Mouse (Mus musculus) stomach, postnatal 0 days (tissue): ENCODE measurements around the gene Cmtm1.

Experiments used
- CTCF ChIP-seq: IDR thresholded peaks from 2 replicates; pipeline ENCODE4 v1.5.1; 2016; ENCODE audit warnings: antibody characterized with exemption, low read depth, mild to moderate bottlenecking, moderate library complexity
- EP300 ChIP-seq: optimal IDR thresholded peaks from 2 replicates; pipeline ENCODE3; 2016; ENCODE audit warnings: antibody characterized with exemption

DNA sequence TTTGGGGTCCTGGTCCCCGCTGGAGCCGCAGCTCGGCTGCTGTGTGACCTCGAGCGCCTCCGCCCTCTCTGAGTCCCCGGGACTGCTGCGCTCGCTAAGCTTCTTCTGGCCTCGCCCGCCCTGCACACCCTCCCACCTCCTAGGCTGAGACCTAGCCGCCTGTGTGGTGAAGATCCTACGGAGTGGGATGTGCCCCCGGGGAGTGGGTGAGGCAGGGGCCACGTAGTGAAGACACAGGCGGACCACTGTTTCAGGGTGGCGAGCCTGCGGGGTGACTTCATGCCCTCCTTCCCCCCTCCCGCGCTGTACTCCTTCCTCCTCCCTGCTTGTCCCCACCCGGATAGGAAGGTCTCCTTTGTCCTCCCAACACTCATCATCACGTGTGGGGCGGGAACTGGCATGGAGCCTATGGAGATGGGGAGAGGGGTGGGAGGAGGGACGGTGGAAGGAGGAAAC lies 31.2 kb upstream of the Cmtm1 start:
- TF ChIP-seq CTCF (no peak), EP300 (no peak)
